In genomic region chr1:74784041-74784759, GRCm38 (mm10) we compare ENCODE assay signal across 8 mouse cellular contexts. TPM values are rescaled to one million over a fixed set of nuclear protein-coding genes. Genes with fewer than 3 reads are reported as not detected.
DNase-seq lines count a peak whose midpoint lies in the region; ATAC-seq and TF ChIP-seq lines count a peak whose summit lies in the region.

No protein-coding gene starts in this region.

- no peak for ATAC-seq in CD4-positive, CD25-positive, alpha-beta regulatory T cell, adult 4 months
- ATAC-seq in heart, embryonic 12.5 days (ENCODE audit: insufficient number of reproducible peaks, low FRiP score): no peak
- ATAC-seq in kidney, postnatal 0 days (replicated peaks; ENCODE audit: low FRiP score, low read depth): no peak; the same call in 1 of the 2 replicates

- H3K27ac ChIP-seq in heart, embryonic 12.5 days (ENCODE audit: poor library complexity, severe bottlenecking): no peak overlapping the region
- no peak overlapping the region for H3K27ac ChIP-seq in kidney, postnatal 0 days

- H3K4me1 ChIP-seq in heart, embryonic 12.5 days (replicated peaks): peaks cover 21% of the 10 kb centered on the region
- H3K4me1 ChIP-seq in kidney, postnatal 0 days (replicated peaks; ENCODE audit: insufficient read depth, low read length): peaks cover 9% of the 10 kb centered on the region; the same call in 1 of the 2 replicates

- peak; percentile 65 for TF ChIP-seq CTCF in kidney, postnatal 0 days (IDR thresholded peaks at IDR 0.05; ENCODE audit: low read depth)

- WGBS in heart, embryonic 12.5 days: under 1% methylated on average over 67 of the region's 67 CpGs
- 1% methylated on average over 67 of the region's 67 CpGs for WGBS in kidney, postnatal 0 days

- peak overlapping the region; percentile 92 for H3K4me2 ChIP-seq in heart, embryonic 12.5 days
- peak overlapping the region; percentile 77 for H3K4me2 ChIP-seq in kidney, postnatal 0 days (ENCODE audit: low read length)

- H3K27me3 ChIP-seq in heart, embryonic 12.5 days (replicated peaks): peaks cover 94% of the 10 kb centered on the region
- H3K27me3 ChIP-seq in kidney, postnatal 0 days (ENCODE audit: insufficient read depth, low read length): peaks cover 73% of the 10 kb centered on the region

- H3K9ac ChIP-seq in heart, embryonic 12.5 days: peak overlapping the region; percentile 64
- no peak overlapping the region for H3K9ac ChIP-seq in kidney, postnatal 0 days (ENCODE audit: low read depth, low read length)

- peak overlapping the region; percentile 55 for H3K4me3 ChIP-seq in heart, embryonic 12.5 days
- H3K4me3 ChIP-seq in kidney, postnatal 0 days (replicated peaks; ENCODE audit: low read depth, low read length): peak overlapping the region; percentile 44

- peak; percentile 62 for DNase-seq in CD4-positive, CD25-positive, alpha-beta regulatory T cell, adult 2 months (ENCODE audit: low read depth, low spot score)
- peak; percentile 93 for DNase-seq in ES-CJ7 (ENCODE audit: low read depth, low spot score)
- DNase-seq in embryo, embryonic 9.5 days (ENCODE audit: extremely low spot score): peak; percentile 70
- peak; percentile 78 for DNase-seq in kidney, postnatal 0 days (ENCODE audit: low spot score)
- DNase-seq in lung, postnatal 14 days: peak; percentile 68
- peak; percentile 80 for DNase-seq in retina, postnatal 1 day

- no peaks in the 10 kb centered on the region for H3K36me3 ChIP-seq in heart, embryonic 12.5 days
- no peaks in the 10 kb centered on the region for H3K36me3 ChIP-seq in kidney, postnatal 0 days (ENCODE audit: insufficient read depth, low read length)

- H3K9me3 ChIP-seq in heart, embryonic 12.5 days (replicated peaks): no peaks in the 10 kb centered on the region
- no peaks in the 10 kb centered on the region; the same call in 1 of the 2 replicates for H3K9me3 ChIP-seq in kidney, postnatal 0 days (replicated peaks; ENCODE audit: low read length)

RNA-seq across cellular contexts. Expression of gene Wnt10a, which starts 7.1 kb away (rescaled TPM):
- polyA plus RNA-seq in CD4-positive, CD25-positive, alpha-beta regulatory T cell, adult 4 months (2017; shearing (Covaris generic)): under 1 TPM; 0.13 to 0.48 TPM
- polyA plus RNA-seq in heart, embryonic 12.5 days (2016; fragmentation: Nextera tagmentation; extraction: Ambion mirVana): 0.28 TPM in 1 of 2 replicates, not detected in the other
- 0.91 and 1.0 TPM in 2 replicates for polyA plus RNA-seq in kidney, postnatal 0 days (2015; fragmentation: Nextera tagmentation; extraction: Ambion mirVana)

RNA-seq across cellular contexts. Expression of gene Wnt6, which starts 12.5 kb away (rescaled TPM):
- polyA plus RNA-seq in CD4-positive, CD25-positive, alpha-beta regulatory T cell, adult 4 months (2017; shearing (Covaris generic)): not detected
- polyA plus RNA-seq in heart, embryonic 12.5 days (2016; fragmentation: Nextera tagmentation; extraction: Ambion mirVana): 0.41 and 1.3 TPM in 2 replicates
- polyA plus RNA-seq in kidney, postnatal 0 days (2015; fragmentation: Nextera tagmentation; extraction: Ambion mirVana): 1.9 and 2.2 TPM in 2 replicates

RNA-seq across cellular contexts. Expression of gene Prkag3, which starts 35.2 kb away (rescaled TPM):
- polyA plus RNA-seq in CD4-positive, CD25-positive, alpha-beta regulatory T cell, adult 4 months (2017; shearing (Covaris generic)): not detected
- polyA plus RNA-seq in heart, embryonic 12.5 days (2016; fragmentation: Nextera tagmentation; extraction: Ambion mirVana): 6.0 and 7.2 TPM in 2 replicates
- polyA plus RNA-seq in kidney, postnatal 0 days (2015; fragmentation: Nextera tagmentation; extraction: Ambion mirVana): 0.07 and 0.27 TPM in 2 replicates
